Mouse (Mus musculus): ENCODE measurements around the gene 4930402H24Rik.

GRCm38 (mm10) chr2:130840846-130841245 is 65.4 kb downstream of the 4930402H24Rik start:
- TF ChIP-seq CTCF (IDR thresholded peaks at IDR 0.05; ENCODE audit: extremely low read depth, insufficient read depth, insufficient read length, insufficient replicate concordance) (no peak), POLR2A (IDR thresholded peaks at IDR 0.05; ENCODE audit: low read depth, low read length) (no peak)

Measured in spleen, adult 2 months (tissue).